In the genomic region with DNA sequence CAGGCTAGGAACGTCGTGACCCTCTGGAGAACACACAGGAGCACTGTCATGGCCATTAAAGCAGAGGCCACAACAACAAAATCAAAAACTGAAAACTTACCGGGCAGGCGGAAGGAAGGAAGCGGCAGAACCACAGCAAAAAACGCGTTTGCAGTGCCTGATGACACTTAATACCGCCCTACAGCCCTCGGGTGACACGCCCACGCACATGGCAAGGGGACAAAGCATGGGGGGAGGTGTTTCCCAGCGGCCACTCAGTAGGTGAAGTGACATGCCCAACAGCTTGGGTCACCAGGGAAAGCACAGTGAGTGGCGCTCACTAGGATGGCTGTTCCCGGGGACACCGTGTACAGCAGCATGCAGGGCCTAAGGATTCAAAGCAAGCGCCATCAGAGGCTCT, we compare ENCODE assay signal across 12 mouse cellular contexts.
A peak's percentile ranks its signal among the peaks of the same experiment; 100 is the strongest.
DNase-seq lines count a peak whose midpoint lies in the region; ATAC-seq and TF ChIP-seq lines count a peak whose summit lies in the region.
"Had no signal": no experiment of that assay in that cellular context is flagged by ENCODE, and none has a peak within 500 bp of the region (broad histone marks: within the 10 kb centered on the region; RNA-seq: fewer than 3 reads in every experiment).

No protein-coding gene starts in this region.

- no peaks in the 10 kb centered on the region for H3K36me3 ChIP-seq in kidney, postnatal 0 days (ENCODE audit: insufficient read depth, low read length)
- no peaks in the 10 kb centered on the region for H3K36me3 ChIP-seq in E14TG2a.4 (ENCODE audit: insufficient read depth, low read length)
- H3K36me3 ChIP-seq in liver, embryonic 13.5 days = no peaks in the 10 kb centered on the region; the same call in 1 of the 2 replicates
- H3K36me3 ChIP-seq: midbrain, embryonic 13.5 days had no signal

- H3K9me3 ChIP-seq in kidney, postnatal 0 days (replicated peaks; ENCODE audit: low read length) = no peaks in the 10 kb centered on the region
- no peaks in the 10 kb centered on the region for H3K9me3 ChIP-seq in E14TG2a.4 (ENCODE audit: low read length)
- H3K9me3 ChIP-seq in liver, embryonic 13.5 days (replicated peaks) = no peaks in the 10 kb centered on the region
- H3K9me3 ChIP-seq: midbrain, embryonic 13.5 days had no signal

- H3K4me1 ChIP-seq in kidney, postnatal 0 days (replicated peaks; ENCODE audit: insufficient read depth, low read length) = peaks cover 18% of the 10 kb centered on the region
- peaks cover 74% of the 10 kb centered on the region for H3K4me1 ChIP-seq in E14TG2a.4 (replicated peaks; ENCODE audit: low read depth, low read length)
- H3K4me1 ChIP-seq in liver, embryonic 13.5 days (replicated peaks) = peaks cover 83% of the 10 kb centered on the region

- H3K4me3 ChIP-seq in kidney, postnatal 0 days (replicated peaks; ENCODE audit: low read depth, low read length) = no peak overlapping the region
- peak overlapping the region; percentile 58 for H3K4me3 ChIP-seq in E14TG2a.4 (replicated peaks; ENCODE audit: low read length)
- no peak overlapping the region for H3K4me3 ChIP-seq in liver, embryonic 13.5 days (replicated peaks)
- H3K4me3 ChIP-seq: midbrain, embryonic 13.5 days had no signal

- peak; percentile 31; the same call in 1 of the 2 replicates for ATAC-seq in kidney, postnatal 0 days (replicated peaks; ENCODE audit: low FRiP score, low read depth)
- ATAC-seq in liver, embryonic 13.5 days (ENCODE audit: low read depth) = no peak
- ATAC-seq: forebrain, embryonic 14.5 days; midbrain, embryonic 13.5 days had no signal

- peak; percentile 41 for DNase-seq in kidney, postnatal 0 days (ENCODE audit: low spot score)
- no peak for DNase-seq in kidney, adult 11 months
- peak; percentile 64 for DNase-seq in 416B (ENCODE audit: low read depth)
- DNase-seq in liver, embryonic 13.5 days = no peak
- DNase-seq in frontal cortex, postnatal 36 days (ENCODE audit: low spot score in 2 of 2) = no peak
- no peak for DNase-seq in layer of hippocampus, adult 9-11 months
- DNase-seq in adrenal gland, postnatal 36 days = no peak
- DNase-seq: cerebellum, postnatal 36 days; heart, adult 18-20 months had no signal

- no peak for TF ChIP-seq CTCF in kidney, postnatal 0 days (IDR thresholded peaks at IDR 0.05; ENCODE audit: low read depth)
- TF ChIP-seq CTCF in E14TG2a.4 (conservative IDR thresholded peaks at IDR 0.05; ENCODE audit: low read length) = no peak

- H3K27me3 ChIP-seq in kidney, postnatal 0 days (ENCODE audit: insufficient read depth, low read length) = no peaks in the 10 kb centered on the region
- no peaks in the 10 kb centered on the region for H3K27me3 ChIP-seq in E14TG2a.4 (ENCODE audit: insufficient read depth, low read length)
- H3K27me3 ChIP-seq in liver, embryonic 13.5 days = no peaks in the 10 kb centered on the region
- H3K27me3 ChIP-seq: midbrain, embryonic 13.5 days had no signal

- no peak overlapping the region for H3K4me2 ChIP-seq in kidney, postnatal 0 days (ENCODE audit: low read length)
- H3K4me2 ChIP-seq in liver, embryonic 13.5 days = no peak overlapping the region
- H3K4me2 ChIP-seq: midbrain, embryonic 13.5 days had no signal

- H3K9ac ChIP-seq in kidney, postnatal 0 days (ENCODE audit: low read depth, low read length) = no peak overlapping the region
- no peak overlapping the region for H3K9ac ChIP-seq in liver, embryonic 13.5 days
- H3K9ac ChIP-seq: midbrain, embryonic 13.5 days had no signal

- WGBS in kidney, postnatal 0 days = 50% methylated on average over 16 of the region's 16 CpGs
- WGBS in liver, embryonic 13.5 days (ENCODE audit: insufficient replicate concordance) = 43% methylated on average over 16 of the region's 16 CpGs

- 0 out of 2 replicates have a peak overlapping the region, but pooled peaks have one; percentile 66 for H3K27ac ChIP-seq in kidney, postnatal 0 days
- H3K27ac ChIP-seq in liver, embryonic 13.5 days = peak overlapping the region; percentile 54; the same call in 1 of the 2 replicates
- H3K27ac ChIP-seq: midbrain, embryonic 13.5 days had no signal

Comparison
In these comparisons a context has a peak if more than half of its experiments do, and no peak if none do; other contexts are left out.
1. DNase-seq: peak in kidney, postnatal 0 days (single experiment) and 416B (single experiment); none in kidney, adult 11 months (single experiment), liver, embryonic 13.5 days (single experiment), frontal cortex, postnatal 36 days (0 of 2), layer of hippocampus, adult 9-11 months (single experiment) and adrenal gland, postnatal 36 days (0 of 2).